Mouse (Mus musculus) forebrain, embryonic 16.5 days (tissue): ENCODE measurements around the gene Sh3bgrl3. TPM values are rescaled to one million over a fixed set of nuclear protein-coding genes. Genes with fewer than 3 reads are reported as not detected.
A peak's percentile ranks its signal among the peaks of the same experiment; 100 is the strongest.

Experiments
- ATAC-seq: fragments of 200-750 bp; cut with Nextera tagmentation; 2 replicates; pipeline ENCODE4 v1.8.0; 2017; ENCODE audit warnings: mild to moderate bottlenecking, moderate library complexity
- H3K27ac ChIP-seq: fragments of 300-500 bp; sonication (generic); 2 replicates; pipeline ENCODE4 v1.5.1; 2014; ENCODE audit warnings: low read length, control low read depth
- H3K27me3 ChIP-seq: fragments of 300-500 bp; sonication (generic); replicated peaks from 2 replicates; pipeline ENCODE4 v1.6.1; 2014; ENCODE audit warnings: low read length; ENCODE audit not compliant: control insufficient read depth, insufficient read depth
- H3K36me3 ChIP-seq: fragments of 300-500 bp; sonication (generic); 2 replicates; pipeline ENCODE4 v1.6.1; 2014; ENCODE audit not compliant: control insufficient read depth, insufficient read depth
- H3K4me1 ChIP-seq: fragments of 300-500 bp; sonication (generic); replicated peaks from 2 replicates; pipeline ENCODE4 v1.6.1; 2014; ENCODE audit warnings: low read length; ENCODE audit not compliant: control insufficient read depth, insufficient read depth
- H3K4me2 ChIP-seq: fragments of 300-500 bp; sonication (generic); 2 replicates; pipeline ENCODE4 v1.6.1; 2014; ENCODE audit warnings: mild to moderate bottlenecking, low read length, control low read depth
- H3K4me3 ChIP-seq: fragments of 300-500 bp; sonication (generic); replicated peaks from 2 replicates; pipeline ENCODE4 v1.5.1; 2014; ENCODE audit warnings: mild to moderate bottlenecking, low read length, control low read depth
- H3K9ac ChIP-seq: fragments of 300-500 bp; sonication (generic); replicated peaks from 2 replicates; pipeline ENCODE4 v1.6.1; 2014; ENCODE audit warnings: low read depth, low read length, control low read depth
- H3K9me3 ChIP-seq: fragments of 300-500 bp; sonication (generic); 2 replicates; pipeline ENCODE4 v1.6.1; 2016; ENCODE audit warnings: low read length; ENCODE audit not compliant: control insufficient read depth
- WGBS: fragments of 180-500 bp; shearing (Covaris S2); extraction: QIAGEN DNeasy Blood & Tissue Kit; methylation state at CpG from one replicate; pipeline ENCODE4 v1.1.7; 2014; 5-methylcytosine and 5-hydroxymethylcytosine counted together
- polyA plus RNA-seq: library from polyadenylated mRNA; unstranded; fragments of >200 nt; fragmentation: Nextera tagmentation; extraction: Ambion mirVana; gene quantifications from 2 replicates; pipeline ENCODE4 v1.2.1, GENCODE M21; 2015

The Sh3bgrl3 gene
- polyA plus RNA-seq, 1 experiment from 2014 or later: 354 TPM

- no peaks in the 10 kb centered on the region for H3K9me3 ChIP-seq
- H3K4me3 ChIP-seq: peak overlapping the region; percentile 52
- WGBS: under 1% methylated on average over 41 of the region's 41 CpGs
- H3K27me3 ChIP-seq: peaks cover 8% of the 10 kb centered on the region; the same call in 1 of the 2 replicates
- H3K9ac ChIP-seq: peak overlapping the region; percentile 51
- H3K27ac ChIP-seq: no peak overlapping the region
- peak overlapping the region; percentile 81 for H3K4me2 ChIP-seq
- H3K36me3 ChIP-seq: no peaks in the 10 kb centered on the region
- peaks cover 7% of the 10 kb centered on the region for H3K4me1 ChIP-seq
- ATAC-seq: peak; percentile 68
Measured at GRCm38 (mm10) chr4:134081730-134082386, 46.7 kb downstream of the Sh3bgrl3 start.

GRCm38 (mm10) chr4:134080674-134081073 lies 47.9 kb downstream of the Sh3bgrl3 start:
- peaks cover 7% of the 10 kb centered on the region for H3K4me1 ChIP-seq
- no peak overlapping the region for H3K9ac ChIP-seq
- H3K36me3 ChIP-seq: no peaks in the 10 kb centered on the region
- ATAC-seq: no peak
- WGBS: 86% methylated on average over 4 of the region's 4 CpGs
- H3K27ac ChIP-seq: no peak overlapping the region
- H3K27me3 ChIP-seq: peaks cover 8% of the 10 kb centered on the region; the same call in 1 of the 2 replicates
- H3K4me3 ChIP-seq: no peak overlapping the region
- no peak overlapping the region for H3K4me2 ChIP-seq
- no peaks in the 10 kb centered on the region for H3K9me3 ChIP-seq

GRCm38 (mm10) chr4:134078694-134079093 lies 49.9 kb downstream of the Sh3bgrl3 start:
- WGBS: 14% methylated on average over 3 of the region's 3 CpGs
- Histone ChIP-seq H3K27me3 (peaks cover 8% of the 10 kb centered on the region; the same call in 1 of the 2 replicates), H3K36me3 (no peaks in the 10 kb centered on the region), H3K9ac (no peak overlapping the region), H3K4me1 (peaks cover 7% of the 10 kb centered on the region), H3K27ac (no peak overlapping the region), H3K9me3 (no peaks in the 10 kb centered on the region), H3K4me2 (no peak overlapping the region), H3K4me3 (no peak overlapping the region)
- no peak for ATAC-seq

Other genes with a start within 250 kb of the Sh3bgrl3 start
- 17.6 and 19.2 TPM in 2 replicates for gene Rps6ka1, start 241.0 kb downstream of the Sh3bgrl3 start, polyA plus RNA-seq
- 1,750 and 1,938 TPM in 2 replicates for gene Hmgn2, start 160.1 kb downstream of the Sh3bgrl3 start, polyA plus RNA-seq
- 52.5 and 60.9 TPM in 2 replicates for gene Dhdds, start 127.9 kb downstream of the Sh3bgrl3 start, polyA plus RNA-seq
- gene Lin28a, start 109.9 kb downstream of the Sh3bgrl3 start, polyA plus RNA-seq: not detected in 2 replicates
- not detected in 2 replicates for gene Zfp683, start 75.0 kb downstream of the Sh3bgrl3 start, polyA plus RNA-seq
- 1.2 and 1.6 TPM in 2 replicates for gene Crybg2, start 68.0 kb downstream of the Sh3bgrl3 start, polyA plus RNA-seq
- gene Cd52, start 33.7 kb downstream of the Sh3bgrl3 start, polyA plus RNA-seq: 0.91 and 1.4 TPM in 2 replicates
- gene Ubxn11, start 26.2 kb downstream of the Sh3bgrl3 start, polyA plus RNA-seq: 13.3 and 13.6 TPM in 2 replicates
- gene Cep85, start 58.3 kb upstream of the Sh3bgrl3 start, polyA plus RNA-seq: 20.1 and 21.5 TPM in 2 replicates
- not detected in 2 replicates for gene Gm7534, start 74.2 kb upstream of the Sh3bgrl3 start, polyA plus RNA-seq
- not detected in 2 replicates for gene Catsper4, start 98.6 kb upstream of the Sh3bgrl3 start, polyA plus RNA-seq
- gene Cnksr1, start 109.6 kb upstream of the Sh3bgrl3 start, polyA plus RNA-seq: 0.21 and 0.33 TPM in 2 replicates
- gene E130218I03Rik, start 114.9 kb upstream of the Sh3bgrl3 start, polyA plus RNA-seq: 0.31 and 0.61 TPM in 2 replicates
- 17.1 TPM in 2 replicates for gene Zfp593, start 116.8 kb upstream of the Sh3bgrl3 start, polyA plus RNA-seq
- gene Gm30191, start 118.1 kb upstream of the Sh3bgrl3 start, polyA plus RNA-seq: not detected in 2 replicates
- gene Grrp1, start 125.3 kb upstream of the Sh3bgrl3 start, polyA plus RNA-seq: 12.2 and 12.5 TPM in 2 replicates
- gene Pdik1l, start 159.1 kb upstream of the Sh3bgrl3 start, polyA plus RNA-seq: 46.7 and 47.1 TPM in 2 replicates
- 0.15 and 0.26 TPM in 2 replicates for gene Trim63, start 186.3 kb upstream of the Sh3bgrl3 start, polyA plus RNA-seq
- gene Slc30a2, start 214.4 kb upstream of the Sh3bgrl3 start, polyA plus RNA-seq: 0.15 and 0.17 TPM in 2 replicates